Mouse (Mus musculus): ENCODE results near the gene Mip. TPM values are rescaled to one million over a fixed set of nuclear protein-coding genes. Genes with fewer than 3 reads are reported as not detected.
A peak's percentile ranks its signal among the peaks of the same experiment; 100 is the strongest.

Gene Mip
- polyA plus RNA-seq (2014; fragmentation: Nextera tagmentation; extraction: Ambion mirVana) = 0.11 TPM in 1 of 2 replicates, not detected in the other

- H3K9ac ChIP-seq (ENCODE audit: low read depth, low read length) = no peak within 1 kb of the TSS
- H3K27me3 ChIP-seq (ENCODE audit: control insufficient read depth, insufficient read depth, low read length) = no peaks in the 10 kb centered on the region
- H3K36me3 ChIP-seq (ENCODE audit: control insufficient read depth, insufficient read depth, low read length) = no peaks in the 10 kb centered on the region
- H3K4me2 ChIP-seq (replicated peaks; ENCODE audit: low read depth, low read length) = no peak within 1 kb of the TSS
- no peaks in the 10 kb centered on the region for H3K4me1 ChIP-seq (replicated peaks; ENCODE audit: control insufficient read depth, insufficient read depth, low read length)
- 55% methylated on average over 4 of the region's 4 CpGs for WGBS
- DNase-seq (ENCODE audit: low spot score) (no peak), ATAC-seq (ENCODE audit: low FRiP score) (no peak)
- H3K9me3 ChIP-seq (ENCODE audit: control insufficient read depth, low read length) = no peaks in the 10 kb centered on the region
- H3K4me3 ChIP-seq (ENCODE audit: low read depth, low read length) = no peak within 1 kb of the TSS
- no peak within 1 kb of the TSS for H3K27ac ChIP-seq (ENCODE audit: low read depth, low read length)
These were observed at the start of gene Mip for GRCm38 (mm10) chr10:128225538-128225937. Gene Mip (plus strand): TSS chr10:128225838.

GRCm38 (mm10) chr10:128175996-128176755, 49.5 kb upstream of the Mip start:
- H3K4me1 ChIP-seq (replicated peaks; ENCODE audit: control insufficient read depth, insufficient read depth, low read length) = no peaks in the 10 kb centered on the region; the same call in 1 of the 2 replicates
- WGBS = 2% methylated on average over 17 of the region's 17 CpGs
- no peaks in the 10 kb centered on the region for H3K27me3 ChIP-seq (ENCODE audit: control insufficient read depth, insufficient read depth, low read length)
- peak overlapping the region; percentile 51; the same call in 1 of the 2 replicates for H3K27ac ChIP-seq (ENCODE audit: low read depth, low read length)
- no peaks in the 10 kb centered on the region for H3K36me3 ChIP-seq (ENCODE audit: control insufficient read depth, insufficient read depth, low read length)
- peak overlapping the region; percentile 54 for H3K4me3 ChIP-seq (ENCODE audit: low read depth, low read length)
- ATAC-seq (ENCODE audit: low FRiP score) (peak; percentile 84), DNase-seq (ENCODE audit: low spot score) (peak; percentile 83)
- H3K9me3 ChIP-seq (ENCODE audit: control insufficient read depth, low read length) = no peaks in the 10 kb centered on the region
- peak overlapping the region; percentile 69 for H3K9ac ChIP-seq (ENCODE audit: low read depth, low read length)
- H3K4me2 ChIP-seq (replicated peaks; ENCODE audit: low read depth, low read length) = peak overlapping the region; percentile 65

- Histone ChIP-seq H3K4me3 (ENCODE audit: low read depth, low read length) (no peak overlapping the region), H3K4me1 (replicated peaks; ENCODE audit: control insufficient read depth, insufficient read depth, low read length) (no peaks in the 10 kb centered on the region; the same call in 1 of the 2 replicates)
These were observed 48.3 kb upstream of the Mip start for GRCm38 (mm10) chr10:128177316-128177715.

DNA sequence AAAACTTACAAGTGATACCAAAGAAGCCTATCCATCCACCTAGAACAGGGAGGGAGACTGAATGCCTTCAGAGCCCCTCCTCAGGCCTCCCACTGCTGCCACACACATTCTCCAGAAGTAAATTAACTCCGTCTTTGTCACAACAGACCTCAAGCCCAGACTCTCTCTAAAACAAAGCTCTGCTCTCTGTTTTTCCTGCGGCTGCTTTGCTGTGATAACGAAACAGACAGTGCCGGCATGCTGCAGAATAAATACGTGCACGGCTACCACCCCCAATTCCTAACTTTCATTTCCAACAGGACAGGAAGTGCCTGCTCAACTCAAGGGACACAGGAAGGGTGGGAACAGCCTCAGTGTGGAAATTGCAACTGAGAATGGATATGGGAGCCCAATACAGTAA, 45.6 kb upstream of the Mip start, which contains the start of gene Rbms2:
TSS of gene Rbms2 (minus strand) at position 309 of the 400 bp plus-strand sequence.
- H3K9ac ChIP-seq (ENCODE audit: low read depth, low read length) = no peak within 1 kb of the TSS
- H3K27me3 ChIP-seq (ENCODE audit: control insufficient read depth, insufficient read depth, low read length) = no peaks in the 10 kb centered on the region
- H3K4me3 ChIP-seq (ENCODE audit: low read depth, low read length) = no peak within 1 kb of the TSS
- no peaks in the 10 kb centered on the region; the same call in 1 of the 2 replicates for H3K4me1 ChIP-seq (replicated peaks; ENCODE audit: control insufficient read depth, insufficient read depth, low read length)
- 4% methylated on average over 6 of the region's 6 CpGs for WGBS
- H3K36me3 ChIP-seq (ENCODE audit: control insufficient read depth, insufficient read depth, low read length) = no peaks in the 10 kb centered on the region
- no peaks in the 10 kb centered on the region for H3K9me3 ChIP-seq (ENCODE audit: control insufficient read depth, low read length)
- no peak within 1 kb of the TSS for H3K4me2 ChIP-seq (replicated peaks; ENCODE audit: low read depth, low read length)
- ATAC-seq (ENCODE audit: low FRiP score) (no peak), DNase-seq (ENCODE audit: low spot score) (peak; percentile 15)
- H3K27ac ChIP-seq (ENCODE audit: low read depth, low read length) = no peak within 1 kb of the TSS

More at GRCm38 (mm10) chr10:128177316-128177715, 48.3 kb upstream of the Mip start:
- no peak overlapping the region for H3K27ac ChIP-seq (ENCODE audit: low read depth, low read length)
- no peak overlapping the region for H3K9ac ChIP-seq (ENCODE audit: low read depth, low read length)
- no peaks in the 10 kb centered on the region for H3K36me3 ChIP-seq (ENCODE audit: control insufficient read depth, insufficient read depth, low read length)
- H3K9me3 ChIP-seq (ENCODE audit: control insufficient read depth, low read length) = no peaks in the 10 kb centered on the region
- 81% methylated on average over 4 of the region's 4 CpGs for WGBS
- ATAC-seq (ENCODE audit: low FRiP score) = no peak
- no peak overlapping the region for H3K4me2 ChIP-seq (replicated peaks; ENCODE audit: low read depth, low read length)
- H3K27me3 ChIP-seq (ENCODE audit: control insufficient read depth, insufficient read depth, low read length) = no peaks in the 10 kb centered on the region
- no peak for DNase-seq (ENCODE audit: low spot score)

DNA sequence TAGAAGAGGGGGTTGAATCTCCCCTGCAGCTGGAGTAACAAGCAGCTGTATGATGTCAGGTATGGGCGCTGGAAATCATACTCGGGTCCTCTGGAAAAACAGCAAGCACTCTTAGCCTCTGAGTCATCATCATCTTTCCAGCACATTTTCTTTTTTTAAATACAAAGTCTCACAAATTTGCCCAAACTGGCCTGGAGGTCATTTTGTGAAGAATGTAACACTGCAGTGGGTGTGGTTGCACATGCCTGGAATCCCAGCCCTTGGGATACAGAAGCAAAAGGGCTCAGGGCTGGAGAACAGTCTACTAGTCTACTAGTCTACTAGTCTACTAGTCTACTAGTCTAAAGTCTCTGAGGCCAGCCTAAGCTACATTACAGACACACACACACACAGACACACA, 41.3 kb upstream of the Mip start:
- WGBS = 95% methylated on average over 2 of the region's 2 CpGs
- ATAC-seq (ENCODE audit: low FRiP score) (no peak), DNase-seq (ENCODE audit: low spot score) (no peak)
- H3K9me3 ChIP-seq (ENCODE audit: control insufficient read depth, low read length) = no peaks in the 10 kb centered on the region
- H3K27me3 ChIP-seq (ENCODE audit: control insufficient read depth, insufficient read depth, low read length) = no peaks in the 10 kb centered on the region
- H3K4me2 ChIP-seq (replicated peaks; ENCODE audit: low read depth, low read length) = no peak overlapping the region
- H3K36me3 ChIP-seq (ENCODE audit: control insufficient read depth, insufficient read depth, low read length) = no peaks in the 10 kb centered on the region
- no peak overlapping the region for H3K4me3 ChIP-seq (ENCODE audit: low read depth, low read length)
- no peak overlapping the region for H3K27ac ChIP-seq (ENCODE audit: low read depth, low read length)
- no peaks in the 10 kb centered on the region for H3K4me1 ChIP-seq (replicated peaks; ENCODE audit: control insufficient read depth, insufficient read depth, low read length)
- no peak overlapping the region for H3K9ac ChIP-seq (ENCODE audit: low read depth, low read length)

GRCm38 (mm10) chr10:128185277-128185940, 40.2 kb upstream of the Mip start:
- no peak overlapping the region for H3K4me3 ChIP-seq (ENCODE audit: low read depth, low read length)
- no peaks in the 10 kb centered on the region for H3K27me3 ChIP-seq (ENCODE audit: control insufficient read depth, insufficient read depth, low read length)
- ATAC-seq (ENCODE audit: low FRiP score) (peak; percentile 22; the same call in 1 of the 2 replicates), DNase-seq (ENCODE audit: low spot score) (no peak)
- WGBS = 81% methylated on average over 6 of the region's 6 CpGs
- no peak overlapping the region for H3K9ac ChIP-seq (ENCODE audit: low read depth, low read length)
- H3K4me2 ChIP-seq (replicated peaks; ENCODE audit: low read depth, low read length) = no peak overlapping the region
- no peaks in the 10 kb centered on the region for H3K9me3 ChIP-seq (ENCODE audit: control insufficient read depth, low read length)
- no peak overlapping the region for H3K27ac ChIP-seq (ENCODE audit: low read depth, low read length)
- H3K36me3 ChIP-seq (ENCODE audit: control insufficient read depth, insufficient read depth, low read length) = no peaks in the 10 kb centered on the region
- no peaks in the 10 kb centered on the region for H3K4me1 ChIP-seq (replicated peaks; ENCODE audit: control insufficient read depth, insufficient read depth, low read length)

DNA sequence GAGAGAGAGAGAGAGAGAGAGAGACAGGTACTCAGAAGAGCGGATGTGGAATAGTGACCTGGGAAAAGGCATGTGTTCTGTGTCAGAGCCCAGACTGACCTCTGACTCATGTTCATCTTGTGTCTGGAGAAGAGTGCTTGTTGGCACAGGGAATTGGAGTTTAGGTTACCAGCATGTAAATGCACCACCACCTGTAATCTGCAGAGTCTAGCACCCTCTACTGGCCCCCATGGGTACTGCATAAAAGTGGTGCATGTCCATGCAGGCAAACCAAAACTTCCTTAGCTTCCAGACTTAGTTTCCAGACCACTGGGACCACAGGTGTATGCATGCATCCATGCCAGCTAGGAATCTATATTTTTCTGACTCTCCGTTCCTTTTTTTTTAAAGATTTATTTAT, 39.7 kb upstream of the Mip start:
- Histone ChIP-seq H3K4me2 (replicated peaks; ENCODE audit: low read depth, low read length) (no peak overlapping the region), H3K4me1 (replicated peaks; ENCODE audit: control insufficient read depth, insufficient read depth, low read length) (no peaks in the 10 kb centered on the region), H3K27ac (ENCODE audit: low read depth, low read length) (no peak overlapping the region), H3K9me3 (ENCODE audit: control insufficient read depth, low read length) (no peaks in the 10 kb centered on the region), H3K36me3 (ENCODE audit: control insufficient read depth, insufficient read depth, low read length) (no peaks in the 10 kb centered on the region), H3K9ac (ENCODE audit: low read depth, low read length) (no peak overlapping the region), H3K4me3 (ENCODE audit: low read depth, low read length) (no peak overlapping the region), H3K27me3 (ENCODE audit: control insufficient read depth, insufficient read depth, low read length) (no peaks in the 10 kb centered on the region)
- peak; percentile 91 for DNase-seq (ENCODE audit: low spot score)
- ATAC-seq (ENCODE audit: low FRiP score) = peak; percentile 45; the same call in 1 of the 2 replicates
- WGBS = 54% methylated on average over 2 of the region's 2 CpGs

DNA sequence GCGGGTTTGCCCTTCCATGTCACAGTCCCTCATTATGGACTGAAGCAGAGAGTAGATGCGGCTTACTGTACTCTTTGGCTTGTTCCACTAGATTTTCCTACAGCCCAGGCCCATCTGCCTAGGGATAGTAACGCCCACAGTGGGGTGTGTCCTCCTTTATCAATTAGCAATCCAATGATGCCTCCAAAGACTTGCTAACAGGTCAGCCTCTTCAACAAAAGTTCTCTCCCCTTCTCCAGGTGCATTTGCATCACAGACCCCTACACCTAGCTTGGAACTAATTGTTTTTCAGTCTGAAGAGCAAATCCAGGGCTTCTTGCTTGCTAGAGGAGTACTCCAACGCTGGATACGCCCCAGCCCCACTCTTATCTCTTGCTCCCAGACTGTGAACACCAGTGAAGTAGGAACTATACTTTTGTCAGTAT, 38.4 kb upstream of the Mip start:
- Histone ChIP-seq H3K36me3 (ENCODE audit: control insufficient read depth, insufficient read depth, low read length) (no peaks in the 10 kb centered on the region), H3K4me1 (replicated peaks; ENCODE audit: control insufficient read depth, insufficient read depth, low read length) (no peaks in the 10 kb centered on the region), H3K27me3 (ENCODE audit: control insufficient read depth, insufficient read depth, low read length) (no peaks in the 10 kb centered on the region), H3K9ac (ENCODE audit: low read depth, low read length) (no peak overlapping the region), H3K4me3 (ENCODE audit: low read depth, low read length) (no peak overlapping the region), H3K4me2 (replicated peaks; ENCODE audit: low read depth, low read length) (no peak overlapping the region), H3K27ac (ENCODE audit: low read depth, low read length) (no peak overlapping the region), H3K9me3 (ENCODE audit: control insufficient read depth, low read length) (no peaks in the 10 kb centered on the region)
- ATAC-seq (ENCODE audit: low FRiP score) = no peak
- WGBS = 69% methylated on average over 5 of the region's 5 CpGs
- DNase-seq (ENCODE audit: low spot score) = no peak

All from hindbrain, embryonic 11.5 days (tissue).